Mouse (Mus musculus) bone marrow, adult 2 months (tissue): ENCODE data around the gene Gm42688. TPM values are rescaled to one million over a fixed set of nuclear protein-coding genes. Genes with fewer than 3 reads are reported as not detected.

Experiments
- H3K27ac ChIP-seq: fragments of 200-500 bp; 2 replicates; pipeline ENCODE4 v1.5.1; 2012; ENCODE audit warnings: low read depth, mild to moderate bottlenecking, control low read depth, inconsistent platforms, low read length; ENCODE audit not compliant: control insufficient read depth, poor library complexity, insufficient read depth
- H3K4me1 ChIP-seq: fragments of 200-500 bp; 2 replicates; pipeline ENCODE4 v1.6.1; 2011; ENCODE audit warnings: low read length; ENCODE audit not compliant: control insufficient read depth, insufficient read depth
- H3K4me3 ChIP-seq: fragments of 200-500 bp; replicated peaks from 2 replicates; pipeline ENCODE3; 2011; ENCODE audit warnings: mild to moderate bottlenecking, low read depth, low read length, control low read depth; ENCODE audit not compliant: control insufficient read depth
- CTCF ChIP-seq: fragments of 200-500 bp; IDR thresholded peaks from 2 replicates; pipeline ENCODE4 v1.5.1; 2011; ENCODE audit warnings: low read length, control low read depth; ENCODE audit not compliant: control insufficient read depth, insufficient read depth
- POLR2A ChIP-seq: fragments of 200-500 bp; IDR thresholded peaks from 2 replicates; pipeline ENCODE4 v1.6.1; 2011; ENCODE audit warnings: low read depth, mild to moderate bottlenecking, control low read depth, low read length, borderline replicate concordance; ENCODE audit not compliant: control insufficient read depth
- WGBS: fragments of 180-500 bp; shearing (Covaris S2); methylation state at CpG from one replicate; pipeline ENCODE4 v1.1.7; 2018; 5-methylcytosine and 5-hydroxymethylcytosine counted together
- polyA plus RNA-seq: library from polyadenylated mRNA; stranded (reverse); fragments of >200 nt; gene quantifications from 2 replicates; pipeline ENCODE4 v1.2.4, GENCODE M21; 2011; ENCODE audit warnings: low replicate concordance; ENCODE audit not compliant: missing spikeins, insufficient read depth, insufficient read length

Gm42688 gene
- polyA plus RNA-seq, 1 experiment: 7.7 TPM

DNA sequence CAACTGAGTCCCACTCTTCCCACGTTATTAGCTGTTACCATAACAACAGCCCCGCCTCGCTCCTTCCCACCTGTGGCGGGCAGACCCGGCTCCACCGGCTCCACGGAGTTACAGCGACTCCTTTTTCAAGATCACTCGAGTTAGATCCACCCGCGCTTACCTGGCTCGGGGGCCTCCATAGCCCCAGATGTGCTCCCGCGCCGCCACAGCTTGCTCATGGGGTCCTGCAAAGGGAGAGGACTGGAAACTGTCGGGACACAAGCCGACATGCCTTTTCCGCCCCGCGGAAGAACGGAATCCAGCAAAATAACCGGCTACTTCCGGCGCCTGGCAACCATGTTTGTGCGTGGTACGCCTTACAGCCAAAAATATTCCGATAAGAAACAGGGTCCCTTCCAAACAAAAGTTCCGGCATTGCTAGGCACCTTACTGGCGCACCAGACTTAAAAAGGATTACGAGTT lies 23.5 kb downstream of the Gm42688 start:
- peak overlapping the region; percentile 80 for H3K27ac ChIP-seq
- TF ChIP-seq CTCF (no peak), POLR2A (peak; percentile 73; the same call in 1 of the 2 replicates)
- H3K4me1 ChIP-seq: peaks cover under 1% of the 10 kb centered on the region; the same call in 1 of the 2 replicates
- H3K4me3 ChIP-seq: peak overlapping the region; percentile 89
- under 1% methylated on average over 30 of the region's 30 CpGs for WGBS

- Histone ChIP-seq H3K4me1 (no peaks in the 10 kb centered on the region; the same call in 1 of the 2 replicates), H3K27ac (peak within 1 kb of the TSS; percentile 80), H3K4me3 (peak within 1 kb of the TSS; percentile 89)
- 33% methylated on average over 5 of the region's 5 CpGs for WGBS
- TF ChIP-seq POLR2A: no peak
- TF ChIP-seq CTCF: no peak
Measured at GRCm38 (mm10) chr6:83125331-83125730, 23.9 kb downstream of the Gm42688 start, which contains the start of gene Ino80b. Gene Ino80b (minus strand): TSS chr6:83125431.

DNA sequence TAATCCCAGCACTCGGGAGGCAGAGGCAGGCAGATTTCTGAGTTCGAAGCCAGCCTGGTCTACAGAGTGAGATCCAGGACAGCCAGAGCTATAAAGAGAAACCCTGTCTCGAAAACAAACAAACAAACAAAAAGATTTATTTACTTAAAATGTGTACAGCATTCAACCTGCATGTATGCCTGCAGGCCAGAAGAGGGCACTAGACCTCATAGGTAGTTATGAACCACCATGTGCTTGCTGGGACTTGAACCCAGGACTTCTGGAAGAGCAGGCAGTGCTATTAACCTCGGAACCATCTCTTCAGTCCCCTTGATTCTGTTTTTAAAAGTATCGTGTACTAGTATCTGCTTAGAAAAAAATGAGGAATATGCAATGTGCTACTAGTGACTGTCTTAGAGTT lies 26.0 kb downstream of the Gm42688 start:
- TF ChIP-seq CTCF (peak; percentile 25; the same call in 1 of the 2 replicates), POLR2A (no peak)
- Histone ChIP-seq H3K27ac (no peak overlapping the region), H3K4me1 (peaks cover 2% of the 10 kb centered on the region; the same call in 1 of the 2 replicates), H3K4me3 (no peak overlapping the region)
- WGBS: 88% methylated on average over 5 of the region's 5 CpGs

- H3K4me1 ChIP-seq: peaks cover 4% of the 10 kb centered on the region; the same call in 1 of the 2 replicates
- peak overlapping the region; percentile 43 for H3K27ac ChIP-seq
- H3K4me3 ChIP-seq: no peak overlapping the region
- TF ChIP-seq CTCF (no peak), POLR2A (no peak)
- 23% methylated on average over 6 of the region's 6 CpGs for WGBS
Measured at GRCm38 (mm10) chr6:83131469-83132034, 30.1 kb downstream of the Gm42688 start.

DNA sequence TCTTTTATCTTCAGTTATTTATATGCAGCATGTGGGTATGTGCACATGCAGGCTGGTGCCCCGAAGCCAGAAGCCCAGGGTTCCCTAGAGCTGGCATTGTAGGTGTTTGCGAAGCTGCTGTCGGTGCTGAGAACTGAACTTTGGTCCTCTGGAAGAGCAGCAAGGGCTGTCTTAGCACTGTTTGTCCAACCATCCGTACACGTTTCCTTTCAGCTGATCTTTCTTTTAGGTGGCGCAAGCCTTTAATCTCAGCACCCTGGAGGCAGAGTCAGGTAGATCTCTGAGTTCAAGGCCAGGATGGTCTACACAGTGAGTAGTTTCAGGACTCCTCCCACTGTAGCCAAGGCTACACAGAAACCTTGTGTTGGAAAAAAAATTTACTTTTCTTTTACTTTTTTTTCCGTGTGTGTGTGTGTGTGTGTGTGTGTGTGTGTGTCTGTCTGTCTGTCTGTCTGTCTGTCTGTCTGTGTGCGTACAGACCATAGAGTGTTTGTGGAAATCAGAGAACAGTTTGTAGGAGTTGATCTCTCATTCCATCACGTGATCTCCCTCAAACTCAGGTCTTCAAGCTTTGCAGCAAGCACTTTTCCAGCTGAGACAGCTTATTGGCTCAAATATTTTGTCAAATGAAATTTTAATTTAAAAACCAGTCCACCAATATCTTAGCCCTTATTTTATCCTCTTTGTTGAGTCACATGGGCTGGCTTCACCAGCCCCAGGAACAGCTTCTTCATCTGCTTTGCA lies 30.9 kb downstream of the Gm42688 start:
- no peak for TF ChIP-seq CTCF
- no peak for TF ChIP-seq POLR2A
- WGBS: 60% methylated on average over 9 of the region's 9 CpGs
- peak overlapping the region; percentile 10; the same call in 1 of the 2 replicates for H3K27ac ChIP-seq
- H3K4me1 ChIP-seq: peaks cover 4% of the 10 kb centered on the region; the same call in 1 of the 2 replicates
- no peak overlapping the region for H3K4me3 ChIP-seq

GRCm38 (mm10) chr6:83134226-83134625 lies 32.8 kb downstream of the Gm42688 start:
- Histone ChIP-seq H3K27ac (no peak overlapping the region), H3K4me3 (no peak overlapping the region), H3K4me1 (peaks cover 5% of the 10 kb centered on the region; the same call in 1 of the 2 replicates)
- WGBS: 49% methylated on average over 3 of the region's 3 CpGs
- TF ChIP-seq POLR2A (no peak), CTCF (no peak)

DNA sequence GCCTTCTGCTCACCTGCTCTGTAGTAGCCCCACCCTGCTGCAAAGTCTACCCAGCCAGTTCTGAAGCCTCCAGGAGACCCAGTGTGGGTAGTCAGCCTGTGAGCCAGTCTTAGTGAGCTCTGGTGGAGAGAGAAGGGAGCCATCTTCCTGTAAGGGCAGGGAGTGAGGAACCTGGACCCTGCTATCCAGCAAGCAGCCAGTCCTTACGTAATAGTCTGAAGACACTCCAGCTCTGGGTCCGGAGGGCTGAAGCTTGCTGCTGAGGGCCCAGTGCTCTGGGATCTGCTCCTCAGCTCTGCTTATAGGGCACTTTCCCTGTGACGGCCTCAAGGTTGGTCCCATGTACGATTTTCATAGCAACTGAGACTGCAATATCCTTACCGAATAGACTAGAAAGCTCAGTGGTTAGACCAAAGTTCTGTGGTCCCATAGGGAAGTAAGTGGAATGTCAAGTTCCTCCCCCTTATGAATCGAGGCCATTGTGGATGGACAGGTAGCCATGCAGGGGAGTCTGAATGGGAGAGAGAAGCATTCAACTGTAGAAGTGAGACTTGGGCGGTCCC lies 33.6 kb downstream of the Gm42688 start, which contains the start of gene Rtkn:
TSS of gene Rtkn (plus strand) at position 513 of the 563 bp plus-strand sequence.
- no peak for TF ChIP-seq POLR2A
- TF ChIP-seq CTCF: no peak
- 56% methylated on average over 7 of the region's 7 CpGs for WGBS
- peak within 1 kb of the TSS; percentile 31 for H3K4me3 ChIP-seq
- peaks cover 5% of the 10 kb centered on the region; the same call in 1 of the 2 replicates for H3K4me1 ChIP-seq
- no peak within 1 kb of the TSS for H3K27ac ChIP-seq
